Mouse (Mus musculus) frontal cortex, postnatal 14 days (tissue): ENCODE measurements at regions not wholly inside any gene's neighbourhood (a gene's known extent, or its start where the extent isn't known, plus 50 kb on each side); places are given as distances from the start of the nearest gene placed in this dataset.

Experiments used
- DNase-seq, 2 experiments: peaks; one replicate each; pipeline ENCODE4 v3.0.0; 2022; ENCODE audit warnings: low spot score in 2 of 2

DNA sequence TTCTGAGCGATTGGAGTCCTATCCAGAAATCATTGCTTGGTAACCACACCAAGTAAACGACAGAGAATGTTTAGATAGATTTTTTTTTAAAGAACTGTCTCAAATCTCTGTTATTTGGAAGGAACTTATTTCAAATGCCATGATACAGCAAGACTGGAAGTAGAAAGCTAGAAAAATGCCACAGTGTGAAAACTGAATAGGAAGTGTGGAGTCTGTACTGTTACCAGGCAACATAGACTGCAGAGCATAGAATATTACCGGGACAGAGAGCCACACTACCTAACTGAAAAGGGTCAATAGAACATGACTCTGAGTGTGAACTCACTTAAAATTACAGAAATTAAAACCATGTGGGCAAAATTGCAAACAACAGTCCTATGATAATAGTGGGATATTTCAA lies 52.4 kb upstream of the Adcy1 start:
- no peak for DNase-seq

DNA sequence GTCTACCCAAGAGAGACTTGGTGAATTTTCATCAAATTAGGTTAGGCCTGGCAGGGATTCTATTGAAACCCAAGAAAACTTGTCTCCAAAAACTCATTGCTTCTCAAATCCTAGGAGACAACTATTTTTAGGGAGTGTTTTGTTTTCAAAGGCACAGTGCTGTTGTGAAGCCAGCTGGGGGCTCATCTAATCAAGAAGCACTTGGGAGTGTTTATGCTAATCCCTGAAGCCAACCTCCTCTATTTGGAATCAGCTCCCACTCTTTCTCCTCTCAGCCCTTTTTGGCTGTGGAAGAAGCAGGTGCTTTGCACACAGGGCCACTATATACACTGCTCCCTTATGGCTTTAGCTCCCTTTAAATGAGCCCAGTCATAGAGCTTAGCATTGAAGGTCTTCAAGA lies 64.0 kb upstream of the Adcy1 start:
- no peak for DNase-seq

GRCm38 (mm10) chr11:6998810-6999209 lies 64.5 kb upstream of the Adcy1 start:
- DNase-seq: no peak

DNA sequence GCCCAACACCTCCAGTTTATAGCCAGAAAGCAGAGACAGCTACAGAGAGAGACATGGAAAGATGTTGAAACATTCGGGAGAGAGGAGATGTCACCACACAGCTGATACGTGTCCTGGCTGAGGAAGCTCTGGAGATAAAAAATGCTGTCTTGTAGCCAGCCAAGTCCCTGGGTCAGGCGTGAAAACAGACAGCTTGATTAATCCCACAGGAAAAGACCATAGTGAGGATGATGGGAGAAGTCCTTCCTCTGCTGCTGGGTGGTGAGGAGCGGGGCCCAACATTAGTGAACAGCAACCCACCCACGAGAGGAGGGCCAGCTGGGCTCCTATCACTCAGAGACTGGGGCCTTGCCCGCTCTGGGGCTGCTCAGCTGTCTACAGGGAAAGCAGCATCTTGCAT lies 65.8 kb upstream of the Adcy1 start:
- DNase-seq: no peak

DNA sequence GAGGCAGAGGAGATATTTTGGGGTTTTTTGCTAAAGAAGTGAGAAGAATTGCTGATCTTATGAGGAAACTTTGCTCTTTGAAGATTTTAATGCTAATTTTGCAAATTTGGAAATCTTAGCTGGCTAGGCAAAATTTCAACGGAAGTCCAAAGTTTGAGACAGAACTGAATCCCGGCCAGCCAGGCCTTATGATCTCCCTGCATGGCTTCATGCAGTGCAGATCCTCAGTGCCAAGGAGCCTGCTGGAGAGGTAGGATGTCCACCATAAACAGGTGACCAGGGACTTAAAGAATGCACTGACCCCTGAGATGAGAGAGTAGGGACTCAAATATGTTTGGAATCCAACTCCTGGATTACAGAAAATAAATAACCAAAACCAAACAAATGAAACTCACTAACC lies 69.6 kb upstream of the Adcy1 start:
- no peak for DNase-seq

DNA sequence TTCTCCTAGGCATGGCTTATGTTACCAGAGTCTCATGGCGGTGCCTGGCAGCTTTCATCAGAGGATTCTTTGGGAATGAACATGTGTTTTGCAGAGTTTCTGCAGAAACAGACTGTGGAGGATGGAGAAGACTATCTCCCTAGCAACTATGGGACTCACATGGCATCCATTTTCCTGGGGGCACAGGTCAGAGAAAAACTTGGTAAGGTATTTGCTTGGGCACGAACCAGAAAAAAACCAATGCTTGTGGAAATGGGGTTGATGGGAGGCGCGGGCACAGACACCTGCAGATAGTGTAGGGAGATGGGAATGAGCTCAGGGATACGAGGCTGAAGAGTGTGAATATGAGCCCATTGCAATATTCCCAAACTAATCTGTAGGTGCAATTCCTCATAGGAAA lies 71.7 kb upstream of the Adcy1 start:
- DNase-seq: no peak

DNA sequence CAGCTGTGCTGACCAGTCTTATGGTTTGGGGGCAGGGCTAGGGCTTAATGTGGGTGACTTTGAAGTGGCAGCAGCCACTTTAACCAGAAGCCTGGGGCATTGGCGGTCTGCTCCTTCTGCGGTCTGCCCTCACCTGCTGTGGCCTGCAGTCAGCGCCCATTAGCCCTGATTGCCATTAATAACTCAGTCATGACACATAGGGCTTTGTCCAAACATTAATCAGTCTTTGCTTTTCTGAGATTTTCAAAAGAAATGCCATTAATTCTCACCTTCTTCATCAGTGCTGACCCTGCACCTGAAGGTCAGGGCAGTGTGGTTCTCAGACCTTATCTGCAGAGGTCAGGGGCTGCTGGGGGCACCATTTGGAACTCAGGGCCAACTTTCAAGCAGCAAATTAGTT lies 72.6 kb upstream of the Adcy1 start:
- no peak for DNase-seq

DNA sequence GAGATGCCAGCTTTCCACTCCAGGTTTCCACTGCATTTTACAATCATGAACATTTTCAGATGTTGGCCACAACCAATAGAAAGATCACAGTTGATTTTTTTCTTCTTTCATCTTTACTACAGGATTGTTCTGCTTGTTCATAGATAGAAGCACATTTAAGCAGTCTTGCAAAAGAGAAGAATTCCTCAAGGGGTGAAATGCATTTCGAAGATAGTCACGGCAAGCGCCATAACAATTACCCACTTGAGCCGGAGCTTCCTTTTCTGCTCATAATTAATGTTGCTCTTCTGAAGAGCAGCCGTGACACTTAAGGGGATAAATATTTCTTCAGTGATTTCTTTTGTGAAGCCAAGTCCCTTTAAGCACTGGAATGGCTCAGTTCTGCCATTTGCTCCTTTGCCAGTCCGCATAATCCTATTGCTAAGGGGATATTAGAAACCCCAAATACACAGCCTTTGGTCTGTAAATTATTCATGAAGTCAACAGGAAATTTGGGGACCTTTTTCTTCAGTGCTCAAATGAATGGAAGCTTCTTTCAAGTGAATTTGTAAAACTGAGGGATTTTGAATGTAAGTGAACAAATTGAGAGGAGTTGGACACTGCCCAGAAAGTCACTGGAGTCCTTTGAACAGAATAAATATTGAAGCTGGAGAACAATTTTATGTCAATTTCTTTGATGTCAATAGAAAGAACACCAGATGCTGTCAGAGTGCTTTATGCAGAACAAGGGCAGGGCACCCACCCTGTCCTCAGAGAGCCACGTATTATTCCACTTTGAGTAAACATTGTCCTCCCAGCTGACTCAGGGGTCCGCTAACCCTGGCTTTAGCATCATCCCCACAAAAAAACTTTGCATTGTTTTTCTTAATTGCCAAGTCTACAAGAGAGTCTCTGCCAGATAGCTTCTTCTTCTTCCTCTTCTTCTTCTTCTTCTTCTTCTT lies 74.1 kb upstream of the Adcy1 start:
- no peak for DNase-seq

DNA sequence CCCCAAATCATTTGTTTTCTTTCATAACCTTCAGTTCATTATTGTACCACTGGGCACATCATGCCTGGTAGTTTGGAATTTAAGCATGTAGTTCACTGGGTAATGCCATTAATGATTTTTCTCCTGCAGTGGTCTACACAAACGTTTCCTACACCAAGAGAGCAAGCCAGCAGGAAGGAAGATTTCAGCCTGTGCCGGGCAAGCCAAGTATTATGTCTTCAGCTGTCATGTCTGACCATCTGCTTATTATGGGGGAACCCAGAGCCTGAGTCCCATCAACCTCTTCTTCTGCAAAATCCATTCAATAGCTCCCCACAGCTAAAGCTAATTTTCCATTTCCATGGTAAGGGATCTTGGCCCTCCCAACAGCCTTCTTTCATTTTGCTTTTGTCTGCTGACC lies 75.3 kb upstream of the Adcy1 start:
- DNase-seq: no peak

DNA sequence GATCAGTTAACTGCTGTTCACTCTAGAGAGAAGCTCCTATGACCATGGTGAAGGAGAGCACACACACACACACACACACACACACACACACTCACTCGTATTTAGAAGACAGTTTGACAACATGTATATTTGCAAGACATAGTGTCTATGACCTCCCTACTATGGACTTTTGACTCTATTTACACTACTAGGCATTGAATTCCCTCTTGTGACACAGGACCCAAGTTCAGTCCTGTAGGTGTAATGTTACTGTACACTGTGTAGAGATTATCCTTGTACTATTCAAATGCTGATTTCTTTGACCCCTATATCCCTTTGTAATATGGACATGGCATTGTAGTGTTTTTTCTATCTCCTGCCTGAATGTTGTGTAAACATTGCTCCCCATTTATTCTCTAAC lies 76.2 kb upstream of the Adcy1 start:
- DNase-seq: no peak

DNA sequence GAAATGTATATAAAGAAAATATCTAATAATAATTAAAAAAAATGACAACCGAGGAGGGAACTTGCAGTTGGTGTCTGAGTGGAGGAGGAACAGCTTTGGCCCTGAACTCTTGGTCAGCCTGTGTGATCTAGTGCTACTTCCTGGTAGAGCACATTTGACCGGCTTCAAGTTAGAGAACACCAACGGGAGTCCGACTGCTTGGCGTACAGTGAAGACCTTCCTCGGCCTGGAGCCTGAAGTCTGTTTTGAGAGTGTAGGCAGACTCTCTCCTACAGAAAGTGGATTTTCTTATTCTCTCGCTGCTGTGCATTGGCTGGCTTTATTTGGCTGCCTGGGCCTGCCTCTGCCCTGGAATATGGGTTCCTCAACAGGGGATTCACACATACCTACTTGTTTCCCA lies 81.2 kb upstream of the Adcy1 start:
- no peak for DNase-seq

DNA sequence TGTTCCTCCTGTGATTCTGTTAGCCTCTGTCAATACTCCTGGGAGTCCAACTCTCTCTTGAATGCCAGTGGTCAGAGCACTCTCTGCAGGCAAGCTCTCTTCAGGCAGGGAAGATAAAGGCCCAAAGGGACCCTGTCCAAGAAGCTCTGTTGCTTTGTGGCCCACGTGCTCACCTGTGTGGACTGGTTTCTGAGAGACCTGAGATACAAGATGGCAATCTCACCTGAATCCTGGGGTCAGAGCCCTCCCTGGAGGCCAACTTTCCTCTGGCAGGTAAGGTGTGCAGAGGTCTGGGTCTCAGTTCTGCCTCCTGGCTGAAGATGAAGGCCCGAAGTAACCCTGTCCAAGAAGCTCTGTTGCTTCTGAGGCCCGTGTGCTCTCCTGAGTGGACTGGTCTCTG lies 83.6 kb upstream of the Adcy1 start:
- DNase-seq: no peak

GRCm38 (mm10) chr11:6969196-6969595 lies 94.1 kb upstream of the Adcy1 start:
- no peak for DNase-seq

DNA sequence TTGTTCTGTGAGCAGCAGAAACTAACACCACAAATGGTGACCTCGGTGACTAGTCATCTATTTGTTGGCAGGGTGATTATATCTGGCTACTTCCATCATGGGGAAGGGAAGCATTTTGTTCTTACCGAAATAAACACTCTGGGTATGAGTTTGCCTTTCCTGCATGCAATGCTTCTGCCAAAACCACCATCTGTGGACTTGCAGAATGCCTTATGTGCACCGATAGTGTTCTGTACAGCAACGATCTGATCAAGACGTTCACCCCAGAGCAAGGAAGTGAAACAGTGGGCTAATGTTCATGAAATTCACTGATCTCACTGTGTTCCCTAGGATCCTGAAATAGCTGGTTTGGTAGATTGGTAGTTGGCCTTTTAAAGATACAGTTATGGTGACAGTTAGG lies 96.3 kb upstream of the Adcy1 start:
- no peak for DNase-seq

DNA sequence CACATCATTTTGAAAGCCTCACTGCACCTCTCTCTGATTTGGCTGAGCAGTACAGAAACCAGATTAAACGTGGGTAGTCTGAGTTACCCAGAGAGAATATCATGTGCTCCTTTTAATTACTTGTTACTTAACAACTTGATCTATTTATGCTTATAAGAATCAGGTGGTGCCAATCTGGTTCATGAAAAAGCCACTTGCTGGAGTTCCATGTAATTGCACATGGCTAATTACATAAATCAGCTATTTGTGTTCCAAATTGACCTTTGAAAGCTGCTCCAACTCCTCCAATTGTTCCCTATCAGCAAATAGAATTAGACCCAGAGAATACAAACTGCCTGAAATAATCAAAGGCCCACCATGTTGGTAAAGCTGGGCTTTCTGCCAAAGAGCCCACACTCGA lies 98.8 kb upstream of the Adcy1 start:
- no peak for DNase-seq

- no peak for DNase-seq
Measured at GRCm38 (mm10) chr11:6963600-6963999, 99.7 kb upstream of the Adcy1 start.

GRCm38 (mm10) chr11:6962786-6963575 lies 100.3 kb upstream of the Adcy1 start:
- DNase-seq: no peak

GRCm38 (mm10) chr11:6962322-6962721 lies 101.0 kb upstream of the Adcy1 start:
- no peak for DNase-seq

DNA sequence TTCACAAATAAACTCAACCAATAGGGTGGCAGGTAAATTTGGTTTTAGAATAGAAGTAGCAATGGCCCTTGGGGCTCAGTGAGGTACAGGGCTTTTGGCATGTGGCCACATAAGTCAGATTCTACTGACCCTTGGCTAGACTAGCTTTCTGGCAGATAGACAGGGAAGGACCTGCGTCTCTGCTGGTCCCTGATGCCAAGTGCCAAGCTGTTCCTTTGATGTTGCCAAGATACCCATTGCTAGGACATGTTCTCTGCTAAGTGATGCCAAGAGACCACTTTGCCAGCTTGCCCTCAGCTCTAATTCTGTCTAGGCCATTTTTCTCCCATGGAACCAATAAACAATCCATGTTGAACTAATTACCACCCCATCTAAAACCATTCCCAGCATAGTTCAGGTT lies 110.5 kb upstream of the Adcy1 start:
- no peak for DNase-seq

DNA sequence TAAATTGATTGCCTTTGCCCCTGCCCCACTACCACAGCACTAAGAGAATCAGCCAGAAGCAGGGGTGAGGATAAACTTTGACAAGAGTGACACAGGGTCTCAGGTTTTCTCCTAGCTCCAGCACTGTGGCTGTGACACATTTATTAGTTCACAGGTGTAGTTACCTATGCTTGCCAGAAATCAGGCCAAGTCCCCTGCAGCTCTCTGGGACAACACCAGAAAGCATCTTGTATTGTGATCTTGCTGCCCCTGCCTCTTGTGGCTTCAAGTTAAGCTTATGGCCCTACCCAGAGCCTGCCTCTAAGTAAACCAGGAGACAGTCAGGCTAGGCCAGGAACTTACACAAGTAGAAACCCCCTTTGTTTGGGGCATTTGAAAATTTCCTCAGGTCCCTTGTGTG lies 111.9 kb upstream of the Adcy1 start:
- DNase-seq: no peak

GRCm38 (mm10) chr11:6949051-6949450 lies 111.6 kb upstream of the Gm11983 start:
- no peak for DNase-seq

DNA sequence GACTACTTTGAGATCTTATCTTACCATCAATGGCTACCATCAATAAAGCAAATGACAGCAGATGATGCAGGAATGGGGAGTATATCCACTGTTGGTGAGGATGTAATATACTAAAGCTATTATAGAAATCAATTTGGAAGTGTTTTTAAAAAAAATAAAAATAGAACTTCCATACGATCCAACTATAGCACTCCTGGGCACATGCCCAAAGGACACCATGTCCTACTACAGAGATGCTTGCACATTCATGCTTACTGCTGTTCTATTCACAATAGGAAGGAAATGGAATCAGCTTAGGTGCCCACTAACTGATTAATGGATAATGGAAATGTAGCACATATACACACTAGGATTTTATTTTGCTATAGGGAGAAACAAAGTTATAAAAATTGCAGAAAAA lies 96.7 kb upstream of the Gm11983 start:
- no peak for DNase-seq

DNA sequence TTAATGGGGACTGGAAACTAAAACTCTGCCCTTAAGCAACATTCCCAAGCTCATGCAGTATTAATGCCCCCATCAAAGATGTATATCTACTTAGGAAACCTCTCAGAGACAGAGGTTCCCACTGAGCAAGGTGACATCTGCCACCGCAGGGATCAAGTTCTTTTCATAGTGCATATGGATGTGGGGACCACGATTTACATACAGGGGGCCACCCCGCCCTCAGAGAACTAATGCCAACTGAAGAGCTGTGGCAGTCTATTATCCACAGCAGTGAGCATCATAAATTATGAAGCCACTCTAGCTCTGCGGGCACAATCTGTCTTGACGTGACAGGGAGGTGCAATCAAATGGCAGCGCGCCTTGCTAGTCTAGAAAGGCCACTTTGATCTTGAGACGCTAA lies 88.6 kb upstream of the Gm11983 start:
- no peak for DNase-seq
